Mouse (Mus musculus) brain, embryonic 14.5 days (tissue): ENCODE data around the gene Ube2e2.

Experiments used
- CTCF ChIP-seq: fragments of 200-500 bp; IDR thresholded peaks from 2 replicates; pipeline ENCODE4 v1.5.1; 2012; ENCODE audit warnings: inconsistent platforms, mild to moderate bottlenecking, moderate library complexity, borderline replicate concordance; ENCODE audit not compliant: insufficient read depth, insufficient read length; ENCODE audit errors: extremely low read depth
- POLR2A ChIP-seq: fragments of 200-500 bp; IDR thresholded peaks from 2 replicates; pipeline ENCODE4 v1.6.1; 2012; ENCODE audit warnings: mild to moderate bottlenecking, inconsistent platforms, borderline replicate concordance; ENCODE audit not compliant: poor library complexity, insufficient read depth, insufficient read length, severe bottlenecking; ENCODE audit errors: extremely low read depth

GRCm38 (mm10) chr14:18731154-18731553, 162.9 kb downstream of the Ube2e2 start:
- TF ChIP-seq CTCF (no peak), POLR2A (no peak)
